Mouse (Mus musculus) midbrain, embryonic 14.5 days (tissue): Measurements from ENCODE around the gene Sp2. TPM values are rescaled to one million over a fixed set of nuclear protein-coding genes. Genes with fewer than 3 reads are reported as not detected.
A peak's percentile ranks its signal among the peaks of the same experiment; 100 is the strongest.

Source experiments
- ATAC-seq: fragments of 200-750 bp; cut with Nextera tagmentation; 2 replicates; pipeline ENCODE4 v1.8.0; 2017; ENCODE audit warnings: moderate number of reproducible peaks, moderate library complexity; ENCODE audit not compliant: low FRiP score, low TSS enrichment
- DNase-seq: peaks from one replicate; pipeline ENCODE4 v3.0.0-alpha.2; 2015
- H3K27ac ChIP-seq: fragments of 300-500 bp; sonication (generic); replicated peaks from 2 replicates; pipeline ENCODE4 v1.5.1; 2014; ENCODE audit warnings: mild to moderate bottlenecking, low read depth, low read length, moderate library complexity
- H3K27me3 ChIP-seq: fragments of 300-500 bp; sonication (generic); 2 replicates; pipeline ENCODE4 v1.6.1; 2014; ENCODE audit warnings: low read length, control low read depth, mixed read lengths; ENCODE audit not compliant: control insufficient read depth, insufficient read depth
- H3K36me3 ChIP-seq: fragments of 300-500 bp; sonication (generic); 2 replicates; pipeline ENCODE4 v1.6.1; 2014; ENCODE audit warnings: low read length, control low read depth; ENCODE audit not compliant: control insufficient read depth, insufficient read depth
- H3K4me1 ChIP-seq: fragments of 300-500 bp; sonication (generic); 2 replicates; pipeline ENCODE4 v1.6.1; 2014; ENCODE audit warnings: mild to moderate bottlenecking, antibody characterized with exemption, low read length, control low read depth; ENCODE audit not compliant: control insufficient read depth, insufficient read depth
- H3K4me2 ChIP-seq: fragments of 300-500 bp; sonication (generic); 2 replicates; pipeline ENCODE4 v1.6.1; 2014; ENCODE audit warnings: mild to moderate bottlenecking, low read length, moderate library complexity
- H3K4me3 ChIP-seq: fragments of 300-500 bp; sonication (generic); replicated peaks from 2 replicates; pipeline ENCODE4 v1.5.1; 2014; ENCODE audit warnings: low read depth, low read length
- H3K9ac ChIP-seq: fragments of 300-500 bp; sonication (generic); replicated peaks from 2 replicates; pipeline ENCODE4 v1.6.1; 2014; ENCODE audit warnings: mild to moderate bottlenecking, low read length, moderate library complexity
- H3K9me3 ChIP-seq: fragments of 300-500 bp; sonication (generic); 2 replicates; pipeline ENCODE4 v1.6.1; 2016; ENCODE audit warnings: low read length, control low read depth, mixed read lengths; ENCODE audit not compliant: control insufficient read depth
- WGBS: fragments of 180-500 bp; shearing (Covaris S2); extraction: QIAGEN DNeasy Blood & Tissue Kit; methylation state at CpG from one replicate; pipeline ENCODE4 v1.1.7; 2014; 5-methylcytosine and 5-hydroxymethylcytosine counted together
- polyA plus RNA-seq: library from polyadenylated mRNA; unstranded; fragments of >200 nt; fragmentation: Nextera tagmentation; extraction: Ambion mirVana; gene quantifications from 2 replicates; pipeline ENCODE4 v1.2.1, GENCODE M21; 2014

Gene Sp2
- polyA plus RNA-seq, 1 experiment from 2014 or later, result 17.2 TPM

DNA sequence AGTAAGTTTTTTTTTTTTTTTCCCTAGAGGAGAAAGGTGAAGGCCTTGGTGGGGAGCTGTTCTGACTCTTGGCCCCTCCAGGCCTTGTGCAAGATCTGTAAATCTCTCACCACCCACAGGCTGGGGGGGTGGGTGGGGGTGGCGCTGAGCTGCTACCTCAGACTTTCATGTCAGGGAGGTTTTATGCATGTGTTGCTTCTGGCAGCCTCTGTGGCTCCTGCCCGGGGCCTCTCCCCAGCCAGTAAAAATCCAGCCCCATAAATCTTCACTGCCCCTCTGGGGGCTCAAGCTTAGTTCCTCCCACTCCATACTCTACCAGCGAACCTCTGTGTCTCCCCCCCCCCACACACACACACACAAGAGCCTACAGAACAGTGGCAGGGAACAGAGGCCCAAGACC lies 3.7 kb upstream of the Sp2 start:
- ATAC-seq (no peak), DNase-seq (no peak)
- Histone ChIP-seq H3K9ac (no peak overlapping the region), H3K36me3 (no peaks in the 10 kb centered on the region), H3K9me3 (no peaks in the 10 kb centered on the region), H3K4me1 (peaks cover 8% of the 10 kb centered on the region; the same call in 1 of the 2 replicates), H3K4me2 (no peak overlapping the region), H3K27me3 (peaks cover 2% of the 10 kb centered on the region; the same call in 1 of the 2 replicates), H3K27ac (no peak overlapping the region), H3K4me3 (no peak overlapping the region)
- 58% methylated on average over 3 of the region's 3 CpGs for WGBS

DNA sequence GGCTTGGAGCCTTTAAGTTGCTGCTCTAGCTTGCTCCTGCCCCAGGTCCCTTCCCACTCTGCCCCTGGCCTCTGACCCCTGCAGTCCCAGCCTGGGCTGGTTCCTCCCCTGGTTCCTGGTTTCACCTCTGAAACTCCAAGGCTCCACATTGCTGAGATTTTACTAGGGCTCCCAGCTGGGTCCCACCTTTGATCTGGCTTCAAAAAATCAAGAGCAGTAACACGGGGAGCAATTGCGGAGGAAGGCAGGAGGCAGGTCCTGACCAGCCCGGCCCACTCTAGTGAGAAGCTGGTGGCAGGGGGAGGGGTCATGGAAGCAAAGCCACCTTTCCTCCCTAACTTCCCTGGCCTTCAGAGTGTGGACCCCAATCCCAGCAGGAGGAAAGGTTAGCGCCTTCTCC lies 2.1 kb upstream of the Sp2 start:
- no peaks in the 10 kb centered on the region for H3K36me3 ChIP-seq
- H3K9ac ChIP-seq, result no peak overlapping the region
- H3K4me3 ChIP-seq, result no peak overlapping the region
- no peak overlapping the region for H3K27ac ChIP-seq
- H3K27me3 ChIP-seq, result peaks cover 2% of the 10 kb centered on the region; the same call in 1 of the 2 replicates
- H3K4me1 ChIP-seq, result peaks cover 8% of the 10 kb centered on the region; the same call in 1 of the 2 replicates
- no peak overlapping the region for H3K4me2 ChIP-seq
- H3K9me3 ChIP-seq, result no peaks in the 10 kb centered on the region
- ATAC-seq, result no peak
- no peak for DNase-seq
- 20% methylated on average over 4 of the region's 4 CpGs for WGBS

DNA sequence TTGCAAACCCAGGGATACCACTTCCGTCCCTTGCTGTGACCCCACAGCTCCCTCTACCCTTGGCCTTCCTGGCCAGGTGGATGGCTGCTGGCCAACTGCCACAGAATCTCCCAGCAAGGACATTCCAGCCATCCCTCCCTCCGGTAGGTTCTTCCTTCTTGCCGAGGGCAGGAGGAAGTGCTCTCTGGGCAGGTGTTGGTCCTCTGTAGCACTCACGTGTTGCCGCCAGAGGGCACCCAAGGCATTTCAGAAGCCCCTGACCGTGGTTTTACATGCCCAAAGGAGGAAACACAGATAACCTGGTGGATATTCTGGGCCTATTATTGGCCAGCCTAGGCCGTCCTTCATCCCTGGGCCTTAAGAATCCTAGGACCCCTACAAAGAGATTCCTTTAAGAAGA lies 404 bp downstream of the Sp2 start:
- H3K9me3 ChIP-seq, result no peaks in the 10 kb centered on the region
- 0 out of 2 replicates have a peak, but pooled peaks cover 5% of the 10 kb centered on the region for H3K4me1 ChIP-seq
- ATAC-seq (no peak), DNase-seq (peak; percentile 91)
- no peak overlapping the region for H3K4me3 ChIP-seq
- WGBS, result 3% methylated on average over 7 of the region's 7 CpGs
- H3K27ac ChIP-seq, result no peak overlapping the region
- no peak overlapping the region for H3K9ac ChIP-seq
- no peaks in the 10 kb centered on the region for H3K36me3 ChIP-seq
- H3K27me3 ChIP-seq, result no peaks in the 10 kb centered on the region; the same call in 1 of the 2 replicates
- H3K4me2 ChIP-seq, result peak overlapping the region; percentile 23; the same call in 1 of the 2 replicates

DNA sequence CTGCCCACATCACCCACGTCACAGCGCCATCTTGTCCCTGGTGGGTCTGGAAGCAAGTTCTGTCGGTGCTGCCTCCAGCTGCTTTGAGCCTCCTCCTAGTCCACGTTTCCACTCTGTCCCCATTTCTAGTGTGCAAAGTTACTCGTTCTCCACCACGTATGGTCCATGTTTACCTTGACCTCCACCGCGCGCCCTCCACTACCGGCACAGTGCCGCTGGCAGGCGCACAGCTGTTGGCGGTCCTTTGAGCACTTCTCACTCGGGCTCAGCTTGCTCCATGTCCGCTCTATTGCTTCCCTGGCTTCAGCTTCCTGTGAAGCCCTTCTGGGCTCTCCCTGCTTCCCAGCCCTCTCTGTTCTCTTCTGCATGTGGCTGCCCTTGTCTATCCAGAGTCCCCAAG lies 1.3 kb downstream of the Sp2 start:
- H3K27ac ChIP-seq, result no peak overlapping the region
- no peak overlapping the region for H3K4me3 ChIP-seq
- H3K9ac ChIP-seq, result no peak overlapping the region
- H3K9me3 ChIP-seq, result no peaks in the 10 kb centered on the region
- DNase-seq, result no peak
- H3K27me3 ChIP-seq, result no peaks in the 10 kb centered on the region; the same call in 1 of the 2 replicates
- peaks cover 7% of the 10 kb centered on the region for H3K4me1 ChIP-seq
- ATAC-seq, result no peak
- H3K36me3 ChIP-seq, result no peaks in the 10 kb centered on the region
- no peak overlapping the region for H3K4me2 ChIP-seq
- 79% methylated on average over 15 of the region's 15 CpGs for WGBS

DNA sequence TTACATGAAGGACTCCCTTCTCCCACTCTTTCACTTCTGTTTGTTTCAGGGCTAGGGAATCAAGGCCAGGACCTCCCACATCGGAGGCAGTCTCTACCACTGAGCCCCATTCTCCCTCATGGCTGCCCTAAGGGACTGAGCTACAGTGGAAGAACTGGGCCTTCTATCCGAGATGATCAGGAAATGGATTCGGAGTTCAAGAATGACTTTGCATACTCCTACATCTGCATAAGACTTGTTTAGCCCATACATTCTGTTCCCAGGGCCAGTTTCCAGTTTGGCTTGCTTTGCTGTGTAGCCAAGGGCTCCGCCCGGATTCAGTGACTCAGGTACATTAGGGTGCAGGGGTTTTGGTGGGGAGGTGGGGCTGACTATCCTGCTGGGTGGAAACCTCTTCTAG lies 2.7 kb downstream of the Sp2 start:
- Histone ChIP-seq H3K4me1 (peaks cover 15% of the 10 kb centered on the region), H3K9me3 (no peaks in the 10 kb centered on the region), H3K27me3 (no peaks in the 10 kb centered on the region; the same call in 1 of the 2 replicates), H3K36me3 (no peaks in the 10 kb centered on the region), H3K4me2 (no peak overlapping the region), H3K9ac (no peak overlapping the region), H3K27ac (no peak overlapping the region), H3K4me3 (no peak overlapping the region)
- ATAC-seq (no peak), DNase-seq (no peak)
- WGBS, result 75% methylated on average over 5 of the region's 5 CpGs

DNA sequence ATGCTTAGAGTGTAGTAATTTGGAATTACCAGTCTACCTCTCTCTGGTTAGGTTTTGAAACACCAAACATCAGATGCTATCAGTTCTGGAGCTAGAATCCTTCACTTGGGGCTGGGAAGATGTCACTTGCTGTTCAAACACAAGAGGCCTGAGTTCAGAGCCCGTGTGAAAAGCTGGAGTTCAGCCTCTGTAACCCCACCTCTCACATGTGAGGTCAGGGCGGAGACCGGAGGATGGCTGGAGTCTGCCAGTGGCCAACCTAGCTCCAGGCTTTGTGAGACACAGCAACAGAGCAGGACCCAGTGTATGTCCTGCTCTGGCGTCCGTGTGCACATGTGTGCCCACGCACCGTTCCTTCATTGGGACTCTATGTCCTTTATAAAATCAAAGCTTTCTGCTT lies 3.4 kb downstream of the Sp2 start:
- DNase-seq (no peak), ATAC-seq (no peak)
- H3K4me1 ChIP-seq, result peaks cover 15% of the 10 kb centered on the region
- no peak overlapping the region for H3K4me2 ChIP-seq
- no peak overlapping the region for H3K9ac ChIP-seq
- no peak overlapping the region for H3K27ac ChIP-seq
- H3K4me3 ChIP-seq, result no peak overlapping the region
- H3K27me3 ChIP-seq, result no peaks in the 10 kb centered on the region; the same call in 1 of the 2 replicates
- no peaks in the 10 kb centered on the region for H3K9me3 ChIP-seq
- H3K36me3 ChIP-seq, result no peaks in the 10 kb centered on the region
- 85% methylated on average over 7 of the region's 7 CpGs for WGBS

DNA sequence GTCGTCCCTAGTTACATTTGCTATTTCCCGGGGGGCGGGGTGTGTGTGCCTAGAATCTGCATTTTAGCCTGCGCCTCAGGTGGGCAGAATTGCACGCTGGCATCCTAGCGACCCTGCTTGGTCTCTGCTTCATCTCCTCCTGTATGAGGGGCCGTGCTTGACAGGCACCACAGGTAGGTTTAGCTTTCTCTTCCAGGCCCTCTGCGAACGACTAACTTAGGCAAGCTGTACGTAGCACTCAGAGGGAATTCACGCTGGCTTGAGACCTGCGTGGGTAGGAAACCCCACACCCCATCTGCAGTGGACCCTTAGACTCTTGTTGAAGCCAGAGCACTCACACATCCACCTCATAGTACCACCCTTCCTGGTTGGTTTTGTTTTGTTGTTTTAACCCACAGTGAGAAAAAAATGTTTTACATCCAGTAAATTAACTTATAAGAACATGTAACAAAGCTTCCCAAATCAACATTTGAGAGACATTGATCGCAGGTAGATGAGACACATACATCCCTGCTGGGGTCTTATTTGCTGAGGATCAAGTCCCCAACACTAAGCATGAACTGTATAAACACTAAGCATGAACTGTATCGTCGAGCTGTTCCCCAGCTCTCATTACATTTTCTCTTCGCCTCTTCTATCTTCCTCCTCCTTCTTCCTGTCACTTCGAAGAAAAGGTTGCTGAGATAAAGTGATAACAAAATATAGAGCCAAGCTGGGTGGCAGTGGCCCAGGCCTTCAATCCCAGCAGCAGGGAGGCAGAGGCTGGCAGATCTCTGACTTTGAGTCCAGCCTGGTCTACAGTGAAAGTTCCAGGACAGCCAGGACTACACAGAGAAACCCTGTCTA lies 4.1 kb downstream of the Sp2 start:
- Histone ChIP-seq H3K27me3 (no peaks in the 10 kb centered on the region), H3K27ac (peak overlapping the region; percentile 83), H3K36me3 (no peaks in the 10 kb centered on the region), H3K4me1 (peaks cover 19% of the 10 kb centered on the region), H3K9me3 (no peaks in the 10 kb centered on the region), H3K4me3 (peak overlapping the region; percentile 88), H3K4me2 (peak overlapping the region; percentile 86), H3K9ac (peak overlapping the region; percentile 64)
- no peak for DNase-seq
- no peak for ATAC-seq
- 35% methylated on average over 17 of the region's 17 CpGs for WGBS

DNA sequence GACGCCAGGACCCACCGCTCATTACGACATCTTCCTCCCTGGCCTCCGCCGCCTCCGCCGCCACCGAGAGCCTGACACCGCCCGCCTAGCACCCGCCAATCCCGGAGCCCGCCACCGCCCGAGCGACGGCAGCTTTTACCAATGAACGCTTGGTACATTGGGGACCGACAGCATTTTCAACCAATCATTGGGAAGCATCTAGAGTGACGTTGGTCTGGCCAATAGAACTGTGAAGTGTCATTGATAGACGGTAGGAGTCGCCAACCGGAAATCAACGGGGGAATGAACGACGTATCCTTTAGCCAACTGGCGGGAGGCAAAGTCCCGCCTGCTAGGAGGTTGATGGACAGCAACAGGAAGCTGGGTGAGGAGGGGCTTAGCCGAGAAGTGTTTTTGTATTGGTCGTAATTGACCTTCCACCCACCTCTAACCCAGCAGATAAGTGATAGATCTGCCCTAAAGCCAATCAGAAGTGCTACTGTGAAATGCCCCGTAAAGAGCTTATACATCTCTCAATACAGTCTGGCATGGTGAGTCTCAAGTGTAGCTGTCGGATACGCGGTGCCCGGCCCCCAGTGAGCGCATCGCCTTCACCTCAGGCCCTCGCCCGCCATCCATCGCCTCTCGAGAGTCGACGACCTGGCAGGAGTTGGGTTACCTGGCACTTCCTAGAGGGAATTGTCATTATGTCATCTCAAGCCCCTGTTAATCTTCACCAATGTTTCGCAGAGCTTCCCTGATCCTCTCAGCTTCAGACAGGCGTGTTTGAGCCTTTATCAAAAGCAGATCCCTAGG lies 5.0 kb downstream of the Sp2 start:
- Histone ChIP-seq H3K4me1 (peaks cover 19% of the 10 kb centered on the region), H3K9ac (peak overlapping the region; percentile 93), H3K9me3 (no peaks in the 10 kb centered on the region), H3K27me3 (no peaks in the 10 kb centered on the region), H3K4me3 (peak overlapping the region; percentile 88), H3K27ac (peak overlapping the region; percentile 97), H3K36me3 (no peaks in the 10 kb centered on the region), H3K4me2 (peak overlapping the region; percentile 86)
- DNase-seq, result peak; percentile 99
- peak; percentile 98 for ATAC-seq
- WGBS, result 1% methylated on average over 45 of the region's 45 CpGs
